Mouse (Mus musculus): Measurements from ENCODE around the gene Rbfox2. TPM values are rescaled to one million over a fixed set of nuclear protein-coding genes. Genes with fewer than 3 reads are reported as not detected.

The Rbfox2 gene
- total and polyA plus RNA-seq, 3 experiments = 0.89 TPM; not detected in 2

- Histone ChIP-seq H3K27me3 (replicated peaks) (peaks cover 88% of the 10 kb centered on the region), H3K79me2 (replicated peaks; ENCODE audit: control insufficient read depth, extremely low read depth, insufficient read depth, poor library complexity, severe bottlenecking) (no peaks in the 10 kb centered on the region), H3K9ac (ENCODE audit: insufficient read depth, low read depth) (no peak overlapping the region), H3K9me3 (replicated peaks; ENCODE audit: low read length) (no peaks in the 10 kb centered on the region), H3K4me2 (ENCODE audit: insufficient read depth, low read depth, poor library complexity, severe bottlenecking) (no peak overlapping the region), H3K36me3 (replicated peaks in 1 of 2; ENCODE audit: control insufficient read depth in 1 of 2, insufficient read depth in 1 of 2, low read length in 1 of 2) (no peaks in the 10 kb centered on the region), H3K4me3 (replicated peaks in 1 of 3; ENCODE audit: low read depth in 2 of 3, low read length in 2 of 3, poor library complexity in 1 of 3) (no peak overlapping the region), H3K27ac (ENCODE audit: insufficient read depth, low read depth) (no peak overlapping the region), H3K4me1 (ENCODE audit: control insufficient read depth in 1 of 2, insufficient read depth in 2 of 2) (no peaks in the 10 kb centered on the region)
- dilution Hi-C loops (cut with MboI; ENCODE audit: extremely low pct_ligation_motif_present, extremely low pct_unique_long_range_greater_than_20kb, low sequenced_read_pairs) (no loop called here), in situ Hi-C loops (cut with MboI; ENCODE audit: low pct_ligation_motif_present, low pct_unique_long_range_greater_than_20kb, low sequenced_read_pairs) (no loop called here)
- no peak for DNase-seq (ENCODE audit: extremely low read depth)
- TF ChIP-seq CHD1 (IDR thresholded peaks at IDR 0.05; ENCODE audit: low read depth, low read length) (no peak), MEF2A (IDR thresholded peaks at IDR 0.05; ENCODE audit: borderline replicate concordance, low read depth, low read length) (no peak), RCOR1 (conservative IDR thresholded peaks at IDR 0.05; ENCODE audit: low read depth, low read length) (no peak), RAD21 (IDR thresholded peaks at IDR 0.05; ENCODE audit: low read depth, low read length) (no peak)
Observed at GRCm38 (mm10) chr15:77234296-77234695, 72.5 kb downstream of the Rbfox2 start.

GRCm38 (mm10) chr15:77230144-77230543 is 76.7 kb downstream of the Rbfox2 start:
- in situ Hi-C loops (cut with MboI; ENCODE audit: low pct_ligation_motif_present, low pct_unique_long_range_greater_than_20kb, low sequenced_read_pairs) = no loop called here
- no peaks in the 10 kb centered on the region for H3K9me3 ChIP-seq (replicated peaks; ENCODE audit: low read length)
- H3K4me3 ChIP-seq (replicated peaks in 1 of 3; ENCODE audit: low read depth in 2 of 3, low read length in 2 of 3, poor library complexity in 1 of 3) = no peak overlapping the region
- TF ChIP-seq MXI1 (IDR thresholded peaks at IDR 0.05; ENCODE audit: low read depth, low read length) = no peak
- no peak for TF ChIP-seq KAT2A (IDR thresholded peaks at IDR 0.05; ENCODE audit: insufficient replicate concordance, low read length)
- no peak for TF ChIP-seq HCFC1 (IDR thresholded peaks at IDR 0.05; ENCODE audit: low read depth, low read length)
- no peak for TF ChIP-seq POLR2AphosphoS2 (IDR thresholded peaks at IDR 0.05; ENCODE audit: low read depth, low read length)
- no peak for TF ChIP-seq ZNF384 (IDR thresholded peaks at IDR 0.05; ENCODE audit: low read depth, low read length)
- TF ChIP-seq JUN (IDR thresholded peaks at IDR 0.05; ENCODE audit: insufficient read depth, low read depth, low read length) = no peak
- no peak for TF ChIP-seq MAX (IDR thresholded peaks at IDR 0.05; ENCODE audit: low read length)
- TF ChIP-seq ELF1 (IDR thresholded peaks at IDR 0.05; ENCODE audit: low read depth, low read length) = no peak
- TF ChIP-seq GABPA (IDR thresholded peaks at IDR 0.05; ENCODE audit: insufficient replicate concordance, low read depth, low read length) = no peak
- no peak for TF ChIP-seq MAZ (IDR thresholded peaks at IDR 0.05; ENCODE audit: low read depth, low read length)
- no peak for TF ChIP-seq EP300 (IDR thresholded peaks at IDR 0.05; ENCODE audit: low read length)
- TF ChIP-seq RAD21 (IDR thresholded peaks at IDR 0.05; ENCODE audit: low read depth, low read length) = no peak
- TF ChIP-seq MYC (IDR thresholded peaks at IDR 0.05; ENCODE audit: low read depth, low read length) = no peak
- no peak for TF ChIP-seq RCOR1 (conservative IDR thresholded peaks at IDR 0.05; ENCODE audit: low read depth, low read length)
- H3K27me3 ChIP-seq (replicated peaks) = peaks cover 84% of the 10 kb centered on the region
- dilution Hi-C loops (cut with MboI; ENCODE audit: extremely low pct_ligation_motif_present, extremely low pct_unique_long_range_greater_than_20kb, low sequenced_read_pairs) = no loop called here
- H3K4me1 ChIP-seq (ENCODE audit: control insufficient read depth in 1 of 2, insufficient read depth in 2 of 2) = no peaks in the 10 kb centered on the region
- H3K4me2 ChIP-seq (ENCODE audit: insufficient read depth, low read depth, poor library complexity, severe bottlenecking) = no peak overlapping the region
- no peaks in the 10 kb centered on the region for H3K36me3 ChIP-seq (replicated peaks in 1 of 2; ENCODE audit: control insufficient read depth in 1 of 2, insufficient read depth in 1 of 2, low read length in 1 of 2)
- no peak overlapping the region for H3K9ac ChIP-seq (ENCODE audit: insufficient read depth, low read depth)
- H3K27ac ChIP-seq (ENCODE audit: insufficient read depth, low read depth) = no peak overlapping the region
- H3K79me2 ChIP-seq (replicated peaks; ENCODE audit: control insufficient read depth, extremely low read depth, insufficient read depth, poor library complexity, severe bottlenecking) = no peaks in the 10 kb centered on the region
- DNase-seq (ENCODE audit: extremely low read depth) = no peak
